Mouse (Mus musculus) granulocyte monocyte progenitor cell, adult 5-6 weeks (primary cell): ENCODE measurements around the gene Traf6. TPM values are rescaled to one million over a fixed set of nuclear protein-coding genes. Genes with fewer than 3 reads are reported as not detected.
A peak's percentile ranks its signal among the peaks of the same experiment; 100 is the strongest.
"Not testable (repeated sequence)": the region's sequence is repeated elsewhere in the genome, so short reads cannot be mapped to it uniquely, and the experiment has no call there.

Experiments used
- ATAC-seq: replicated peaks from 2 replicates; pipeline ENCODE4 v1.8.0; 2016; ENCODE audit warnings: mild to moderate bottlenecking, moderate TSS enrichment, inconsistent platforms; ENCODE audit not compliant: poor library complexity, severe bottlenecking
- total RNA-seq, 2 experiments: library from RNA; stranded (forward) in 1 of 2; stranded (reverse) in 1 of 2; fragments of 200-712, 200-1000 nt in 1 of 2; fragments of >200 nt in 1 of 2; fragmentation: Nextera tagmentation in 1 of 2; gene quantifications; 2 replicates each; pipeline ENCODE4 v1.2.3; 2014 to 2017

Gene Traf6
- total RNA-seq, 2 experiments from 2014 or later = 15.3 to 21.9 TPM

DNA sequence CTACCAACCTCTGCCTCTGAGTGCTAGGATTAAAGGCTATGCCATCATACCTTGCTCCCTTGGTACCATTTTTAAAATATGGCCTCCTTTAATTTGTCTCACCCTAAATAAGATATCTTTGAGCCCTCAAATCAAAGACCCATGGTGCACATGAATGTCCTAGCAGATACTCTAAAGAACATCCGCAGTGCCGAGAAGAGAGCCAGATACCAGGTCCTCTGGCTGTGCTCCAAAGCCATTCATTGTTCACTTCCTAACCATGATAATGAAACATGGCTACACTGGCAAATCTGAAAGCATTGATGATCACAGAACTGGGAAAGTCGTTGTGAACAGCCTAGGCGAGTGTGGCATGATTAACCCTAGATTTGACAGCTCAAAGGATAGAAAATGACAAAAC lies 14.8 kb downstream of the Traf6 start:
- ATAC-seq = no peak

DNA sequence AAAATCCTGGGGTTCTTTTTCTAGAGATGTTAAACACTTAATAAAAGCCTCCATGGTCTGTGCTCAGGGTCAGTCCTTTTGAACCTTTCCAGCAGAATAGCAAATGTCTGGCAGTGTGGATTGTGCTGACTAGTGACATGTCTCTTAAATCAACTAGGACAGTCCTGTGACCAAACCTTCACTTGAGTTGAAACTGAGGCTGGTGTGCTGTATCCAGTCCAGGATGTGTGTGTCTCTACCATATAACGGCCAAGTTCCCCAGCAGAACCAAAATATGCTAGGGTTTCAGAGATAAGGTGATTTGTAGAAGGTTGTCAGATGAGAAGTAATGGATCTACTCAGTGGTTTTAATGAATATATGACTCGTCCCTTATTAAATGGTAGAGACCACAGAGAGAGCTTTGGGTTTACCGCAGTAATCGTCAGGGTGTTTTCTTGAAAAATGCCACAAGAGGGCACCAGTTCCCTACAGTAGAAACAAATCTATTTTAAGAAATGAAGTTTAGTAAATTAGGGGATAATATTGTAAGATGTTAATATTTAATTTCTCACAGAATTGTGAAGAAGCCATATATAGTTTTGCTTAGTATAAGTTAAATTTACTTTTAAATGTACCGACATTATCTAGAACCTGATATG lies 15.5 kb downstream of the Traf6 start:
- peak; percentile 54 for ATAC-seq

DNA sequence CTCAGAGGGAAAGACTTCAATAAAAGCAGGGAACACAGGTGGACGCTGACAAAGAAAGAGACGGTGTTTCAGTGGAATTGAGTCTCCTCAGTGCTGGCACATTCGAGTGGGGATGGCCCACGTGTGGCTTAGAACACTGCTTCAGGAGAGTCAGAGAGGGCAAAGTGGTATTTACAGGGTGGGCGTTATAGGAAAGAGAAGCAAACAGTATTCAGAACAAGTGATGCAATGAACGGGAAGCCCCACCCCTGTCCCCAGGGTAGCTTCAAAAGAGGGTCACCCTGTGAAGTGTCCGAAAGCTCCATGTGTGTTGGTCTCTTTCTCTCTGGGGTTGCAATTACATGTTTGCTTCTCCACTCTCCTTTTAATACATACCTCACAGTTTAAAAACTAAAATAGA lies 17.4 kb downstream of the Traf6 start:
- no peak for ATAC-seq

DNA sequence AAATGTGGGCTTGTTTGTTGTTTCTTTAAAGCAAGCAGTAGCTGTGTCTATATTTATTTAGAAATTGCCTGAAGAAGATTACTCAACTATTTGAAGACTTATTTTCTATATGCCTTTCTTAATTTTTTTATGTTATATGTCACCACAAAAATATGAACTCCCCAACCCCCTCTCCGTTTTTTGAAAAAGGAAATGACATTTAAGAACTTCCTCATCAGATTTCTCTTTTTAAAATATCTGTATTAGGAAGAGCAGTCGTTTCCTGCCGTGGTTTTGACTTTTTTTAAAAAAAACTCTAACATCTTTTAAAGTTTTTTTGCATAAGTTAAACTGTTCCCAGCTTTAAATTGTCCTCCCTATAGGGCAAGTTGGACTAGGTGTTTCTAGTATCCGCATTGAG lies 21.1 kb downstream of the Traf6 start:
- peak; percentile 50 for ATAC-seq

DNA sequence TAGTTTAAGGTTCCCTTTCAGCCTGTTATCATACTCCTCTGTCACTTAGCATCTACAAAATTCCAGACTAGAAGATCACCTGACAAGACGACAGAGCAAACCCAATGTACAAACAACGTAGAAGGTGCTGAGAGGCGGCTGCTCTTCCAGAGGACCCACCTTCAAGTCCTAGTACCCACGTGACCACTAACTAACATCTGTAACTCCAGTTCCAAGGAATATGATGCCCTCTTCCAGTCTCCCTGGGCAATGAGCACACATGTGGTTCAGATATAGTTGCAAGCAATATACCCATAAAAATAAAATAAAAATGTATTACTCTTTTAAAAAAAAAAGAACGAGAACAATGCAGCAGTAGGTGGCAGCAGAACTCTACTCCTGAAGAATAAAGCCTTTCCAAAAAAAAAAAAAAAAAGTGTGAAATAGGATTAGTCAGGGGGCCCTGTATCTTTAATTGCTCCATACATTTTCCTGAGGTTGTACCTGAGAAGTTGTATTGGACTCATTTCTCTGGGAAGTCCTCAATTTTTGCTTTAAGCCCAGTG lies 27.8 kb downstream of the Traf6 start:
- 0 out of 2 replicates have a peak, but pooled peaks have one; percentile 20 for ATAC-seq

DNA sequence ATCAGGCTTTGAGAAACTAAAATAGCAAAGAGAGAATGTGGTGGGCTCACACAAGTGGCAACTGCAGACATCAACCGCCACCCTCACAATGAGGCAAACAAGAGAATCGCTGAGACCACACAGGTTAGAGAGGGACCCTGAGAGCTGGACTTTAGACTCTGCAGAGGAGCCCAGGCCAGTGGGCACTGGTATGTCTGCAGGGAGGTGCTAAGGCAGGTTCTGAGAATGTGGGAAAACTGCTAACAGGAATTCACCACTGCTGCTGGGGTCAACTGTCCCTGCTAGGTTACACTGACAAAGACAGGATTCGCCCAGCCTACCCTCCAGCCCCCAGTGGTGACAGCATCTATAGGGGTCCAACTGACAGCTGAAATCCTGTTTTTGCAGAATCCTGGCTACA lies 33.4 kb downstream of the Traf6 start:
- ATAC-seq = no peak

DNA sequence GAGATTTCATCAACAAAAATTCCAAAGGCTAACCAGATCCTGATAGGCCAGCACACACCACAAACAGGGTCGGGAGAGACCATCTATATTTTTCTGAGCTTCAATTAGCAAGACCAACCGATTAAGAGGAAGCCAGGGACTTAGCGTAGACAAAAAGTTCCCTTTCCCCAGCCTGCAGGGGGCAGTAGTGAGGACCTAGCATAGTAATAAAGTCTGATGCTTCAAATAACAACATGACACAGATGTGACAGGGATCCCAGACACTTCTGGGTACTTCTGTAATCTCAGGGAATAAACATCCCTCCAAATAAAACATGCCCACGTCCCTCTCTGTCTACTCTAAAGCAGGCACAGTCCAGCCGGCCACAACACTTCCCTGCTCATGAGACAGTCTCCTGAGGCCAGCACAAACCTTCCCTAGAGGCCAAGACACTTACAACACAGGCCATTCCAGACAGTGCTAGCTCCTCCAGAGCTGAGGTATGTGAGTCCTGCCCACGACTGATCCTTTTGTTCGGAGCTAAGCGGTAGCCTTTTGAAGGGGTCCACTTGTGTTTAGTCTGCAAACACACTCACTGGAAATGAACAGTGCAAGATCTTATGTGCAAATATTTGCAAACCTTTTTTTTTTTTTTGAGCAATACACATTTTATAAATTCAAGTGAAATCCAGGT lies 37.6 kb downstream of the Traf6 start:
- ATAC-seq = peak; percentile 85

DNA sequence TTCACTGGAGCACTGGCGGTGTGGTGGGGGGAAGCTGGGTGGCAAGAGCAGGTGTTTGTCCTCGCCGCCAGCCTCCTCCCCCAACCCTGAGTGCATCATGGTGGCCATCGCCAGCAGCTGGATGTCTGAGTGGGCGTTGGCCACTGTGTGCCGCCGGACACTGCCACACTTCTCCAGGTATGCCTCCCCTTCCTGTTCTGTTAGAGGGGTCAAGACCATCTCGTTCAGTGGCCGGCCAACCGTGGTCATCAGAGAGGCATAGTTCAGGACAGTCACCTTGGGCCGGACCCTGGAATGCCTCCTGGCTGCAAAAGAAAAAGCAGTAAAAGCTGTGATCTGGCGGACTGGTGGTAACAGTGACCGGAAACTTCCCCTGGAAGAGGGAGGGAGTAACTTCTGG lies 38.9 kb downstream of the Traf6 start:
- ATAC-seq = no peak

DNA sequence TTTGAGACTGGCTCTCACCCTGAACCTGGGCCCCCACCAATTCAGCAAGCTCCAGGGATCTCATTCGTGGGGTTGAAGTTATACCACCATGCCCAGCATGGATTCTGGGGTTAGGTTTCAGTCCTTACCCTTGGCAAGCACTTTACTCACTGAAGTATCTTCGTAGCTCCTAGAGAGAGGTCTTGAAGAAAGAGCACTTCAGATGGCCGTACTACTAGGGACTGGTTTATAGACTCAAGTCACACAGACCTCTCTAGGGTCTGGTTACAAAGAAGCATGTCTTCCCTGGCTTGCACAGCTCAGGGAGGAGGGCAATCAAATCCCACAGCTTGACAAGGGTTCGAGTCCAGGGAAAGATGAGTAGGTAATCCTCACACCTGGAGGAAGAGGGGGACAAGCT lies 43.6 kb downstream of the Traf6 start:
- no peak for ATAC-seq

DNA sequence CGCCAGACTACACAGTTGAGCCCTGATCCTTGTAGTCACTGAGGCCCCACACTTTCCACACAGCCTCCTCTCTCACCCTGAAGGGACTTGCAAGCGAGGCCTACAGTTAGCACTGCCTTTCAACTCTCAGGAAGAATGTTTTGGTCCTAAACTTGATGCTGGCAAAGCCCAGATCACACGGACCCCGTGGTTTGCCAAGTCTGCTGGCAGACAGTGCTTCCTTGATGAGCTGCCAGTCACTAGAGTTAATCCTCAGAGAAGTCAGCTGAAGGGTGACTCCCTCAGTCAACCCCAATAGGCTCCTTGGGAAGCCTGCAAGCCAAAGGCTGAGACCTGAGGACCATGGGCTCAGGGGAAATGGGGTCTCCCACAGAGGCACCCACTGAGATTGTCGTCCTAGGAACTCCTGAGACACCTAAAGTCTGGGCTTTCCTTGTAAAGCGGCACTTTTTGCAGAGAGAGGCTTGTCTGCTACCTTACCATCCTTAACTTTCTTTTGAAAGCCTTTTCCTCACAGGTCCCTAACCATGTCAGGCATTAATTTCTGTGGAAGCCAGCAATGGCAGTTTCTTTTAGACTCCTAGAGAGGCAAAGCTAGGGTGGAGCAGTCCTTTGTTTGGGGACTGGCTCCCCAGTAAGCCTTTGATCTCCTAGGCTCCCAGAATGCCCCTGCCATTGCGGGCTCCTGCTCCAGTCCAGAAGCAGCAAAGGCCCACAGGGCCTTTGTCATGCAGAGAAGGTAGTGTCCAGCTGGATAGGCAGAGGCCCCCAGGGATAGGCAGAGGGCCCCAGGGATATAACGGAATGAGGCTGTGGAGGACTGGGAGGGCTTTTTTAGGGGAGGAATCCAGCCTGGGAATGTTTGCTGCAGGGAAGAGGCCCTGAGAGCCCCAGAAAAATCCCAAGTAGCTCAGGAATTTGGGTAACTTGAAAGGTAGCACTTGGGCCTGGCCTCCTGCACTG lies 44.4 kb downstream of the Traf6 start:
- no peak for ATAC-seq

DNA sequence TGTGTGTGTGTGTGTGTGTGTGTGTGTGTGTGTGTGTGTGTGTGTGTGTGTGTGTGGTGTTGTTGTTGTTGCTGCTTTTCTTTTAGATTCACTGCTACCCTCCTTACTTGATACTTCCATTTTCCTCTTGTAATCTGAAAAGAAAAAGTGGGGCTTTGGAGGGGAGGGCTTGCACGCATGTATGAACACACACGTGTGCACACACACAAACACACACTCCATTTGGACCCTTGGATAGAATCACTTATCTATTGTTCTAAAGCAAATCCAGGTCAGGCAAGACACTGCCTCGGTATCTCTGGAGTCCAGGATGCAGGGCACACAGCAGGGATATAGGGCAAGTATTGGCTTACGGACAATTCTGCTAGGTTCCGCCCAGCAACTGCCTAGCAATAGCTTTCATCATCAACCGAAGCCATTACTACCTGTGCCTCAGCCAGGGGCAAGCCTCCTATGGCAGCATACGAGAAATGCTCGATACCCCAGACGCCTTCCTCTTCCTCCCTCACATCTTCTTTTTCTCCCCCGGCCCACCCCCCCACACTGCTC lies 45.2 kb downstream of the Traf6 start:
- no peak for ATAC-seq

DNA sequence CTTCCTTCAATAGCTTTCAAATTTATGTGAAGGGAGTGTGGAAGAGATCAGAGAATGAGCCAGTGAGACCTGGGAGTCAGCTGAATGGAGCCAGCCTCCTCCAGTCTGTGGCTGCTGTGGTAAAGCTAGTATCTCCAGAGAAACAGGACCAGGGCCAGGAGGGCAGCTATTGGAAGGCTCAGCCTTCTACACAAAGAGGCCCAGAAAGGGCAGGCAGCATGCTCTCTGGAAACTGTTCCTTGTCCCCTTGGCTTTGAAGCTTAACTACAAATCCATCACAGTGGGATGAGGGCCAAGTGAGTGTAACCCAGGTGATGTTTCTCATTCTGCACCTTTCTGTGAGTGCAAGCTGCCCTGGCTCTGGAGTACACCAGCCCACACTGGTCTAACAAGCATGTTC lies 49.6 kb downstream of the Traf6 start:
- ATAC-seq = no peak

DNA sequence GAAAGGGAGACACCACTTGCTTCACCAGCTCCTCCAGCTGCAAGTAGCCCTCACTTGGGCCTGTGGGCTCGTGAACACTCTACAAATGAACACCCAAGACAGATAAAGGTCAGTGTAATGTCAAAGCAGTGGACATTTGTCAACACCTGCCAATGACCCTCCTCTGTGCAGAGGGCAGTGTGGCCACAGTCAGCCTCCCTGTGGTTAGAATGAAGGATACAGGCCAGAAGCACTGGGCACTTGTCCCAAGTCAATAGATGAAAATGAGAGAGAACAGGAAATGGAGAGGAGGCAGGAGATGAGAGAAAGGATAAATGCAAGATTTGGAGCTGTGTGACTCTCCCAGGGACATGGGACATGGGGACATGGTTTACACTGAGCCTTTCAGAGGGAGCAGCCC lies 51.2 kb downstream of the Traf6 start:
- ATAC-seq = no peak

DNA sequence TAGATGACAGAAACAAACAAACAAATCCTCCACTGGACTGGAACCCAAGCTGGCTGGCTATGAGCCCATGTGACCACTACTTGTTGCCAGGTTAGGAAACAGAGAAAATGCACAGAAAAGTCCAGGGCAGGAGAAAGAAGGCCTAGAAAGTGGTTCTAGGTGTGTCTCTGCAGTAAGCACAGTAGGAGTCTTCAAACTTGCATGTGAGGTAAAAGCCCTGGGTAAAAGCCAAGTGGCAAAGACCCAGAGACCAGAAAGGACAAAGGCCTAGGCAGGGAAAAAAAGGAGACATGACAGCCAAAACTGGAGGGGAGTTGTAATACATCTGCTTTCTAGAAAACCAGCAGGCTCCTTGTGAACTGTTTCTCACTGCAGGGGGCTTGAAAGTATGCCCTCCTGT lies 52.7 kb downstream of the Traf6 start:
- no peak for ATAC-seq

DNA sequence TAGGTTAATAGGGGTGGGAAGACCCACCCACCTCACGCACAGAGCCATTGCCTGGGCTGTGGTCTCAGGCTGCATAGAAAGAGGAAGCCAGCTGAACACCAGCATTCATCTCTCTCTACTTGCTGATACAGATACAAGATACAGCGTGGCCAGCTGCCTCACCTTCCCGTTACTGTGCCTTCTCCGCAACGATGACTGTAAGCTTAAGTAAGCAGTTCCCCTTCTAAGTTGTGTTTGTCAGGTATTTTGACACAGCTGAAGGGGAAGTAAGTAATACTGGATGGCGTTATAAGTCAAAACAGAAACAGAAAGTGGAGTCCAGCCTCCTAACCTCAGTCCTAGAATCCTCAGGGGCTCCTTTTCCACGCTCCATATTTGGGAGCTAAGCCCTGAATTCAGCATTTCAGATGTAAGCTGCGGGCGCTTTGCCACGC lies 54.6 kb downstream of the Traf6 start:
- ATAC-seq = peak; percentile 95

DNA sequence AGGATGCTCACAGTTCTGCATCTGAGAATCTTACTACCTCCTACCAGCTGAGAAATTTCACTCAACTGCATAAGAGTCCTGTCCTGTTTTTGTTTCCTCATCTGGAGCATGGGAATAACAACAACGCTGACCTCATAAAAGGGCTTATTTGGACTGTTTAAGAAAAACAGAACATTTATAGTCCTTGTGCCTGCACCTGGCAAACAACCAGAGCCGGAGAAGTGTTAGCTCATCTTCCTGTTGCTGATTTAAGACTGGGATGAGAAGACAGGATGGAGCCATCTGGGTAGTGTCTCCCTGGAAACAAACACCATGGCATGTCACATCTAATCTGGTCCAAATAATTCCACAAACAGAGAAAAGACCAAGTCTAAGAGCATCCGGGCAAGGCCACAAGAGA lies 55.3 kb downstream of the Traf6 start:
- ATAC-seq = no peak

DNA sequence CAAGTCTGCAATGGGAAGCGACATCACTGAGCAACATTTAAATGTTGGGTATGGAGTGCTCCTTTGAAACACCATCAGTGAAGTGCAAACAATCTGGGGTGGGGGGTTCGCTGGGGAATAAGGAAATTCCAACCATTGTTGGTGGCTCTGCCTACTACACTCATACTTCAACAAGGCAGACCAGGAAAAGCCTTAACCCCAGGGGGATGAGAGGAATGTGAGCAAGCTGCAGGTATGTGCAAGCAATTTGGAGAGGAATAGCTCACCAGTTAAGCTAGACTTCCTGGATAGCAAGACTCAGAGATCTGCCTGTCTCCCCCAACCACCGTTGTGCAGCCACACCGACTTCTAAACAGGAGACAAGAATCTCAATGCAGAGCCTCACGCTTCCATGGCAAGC lies 61.7 kb downstream of the Traf6 start:
- no peak for ATAC-seq

DNA sequence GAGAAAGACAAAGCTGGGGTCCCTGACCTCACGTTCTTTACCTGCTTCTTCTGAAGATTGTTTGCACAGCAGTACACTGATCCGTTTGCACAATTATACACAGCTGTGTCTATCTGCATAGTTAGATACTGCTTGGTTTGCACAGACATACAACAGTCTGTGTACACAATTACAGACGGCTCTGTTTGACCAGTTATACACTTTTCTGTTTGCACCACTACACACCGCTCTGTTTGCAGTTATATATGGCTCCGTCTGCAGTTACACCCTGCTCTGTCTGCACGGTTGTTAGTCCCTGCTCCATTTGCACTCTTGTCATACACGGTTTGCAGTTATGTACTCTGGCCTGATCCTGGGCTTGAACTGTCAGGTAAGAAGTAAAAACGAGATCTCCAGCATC lies 63.4 kb downstream of the Traf6 start:
- ATAC-seq = no peak

DNA sequence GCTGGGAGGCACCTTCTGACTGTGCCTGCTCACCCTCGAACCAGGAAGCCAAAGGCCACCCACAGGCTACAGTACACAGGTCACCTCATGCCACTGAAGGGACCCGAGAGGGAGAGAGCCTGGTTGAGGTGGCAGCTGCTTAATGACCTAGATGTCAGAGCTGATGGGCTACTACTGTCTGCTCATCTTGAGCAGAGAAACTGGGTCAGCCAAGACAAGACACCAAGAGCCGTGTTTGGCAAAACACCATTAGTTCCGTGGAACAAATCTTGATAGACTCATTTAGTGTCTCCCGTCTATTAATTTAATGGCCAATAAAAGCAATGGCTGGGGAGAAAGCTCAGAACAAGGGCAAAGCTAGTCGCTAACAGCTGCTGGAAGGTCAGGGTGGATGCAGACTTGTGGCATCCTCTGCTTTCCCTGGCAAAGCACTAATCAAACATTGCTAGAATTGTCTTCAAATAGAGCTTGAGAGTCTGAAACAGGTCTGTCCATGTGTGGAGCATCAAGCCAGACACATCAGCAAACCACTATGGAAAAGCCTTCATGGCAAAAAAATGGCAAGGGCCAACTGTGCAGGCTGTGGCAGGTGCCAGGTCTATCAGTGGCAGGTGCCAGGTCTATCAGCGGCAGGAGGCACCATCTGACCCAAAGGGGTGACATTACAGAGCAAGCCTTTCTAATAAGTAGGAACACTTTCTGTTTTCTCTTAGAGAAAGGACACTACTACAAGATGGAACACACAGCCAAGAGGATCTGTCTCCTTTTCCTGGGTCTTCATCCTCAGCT lies 64.0 kb downstream of the Traf6 start:
- ATAC-seq = no peak

DNA sequence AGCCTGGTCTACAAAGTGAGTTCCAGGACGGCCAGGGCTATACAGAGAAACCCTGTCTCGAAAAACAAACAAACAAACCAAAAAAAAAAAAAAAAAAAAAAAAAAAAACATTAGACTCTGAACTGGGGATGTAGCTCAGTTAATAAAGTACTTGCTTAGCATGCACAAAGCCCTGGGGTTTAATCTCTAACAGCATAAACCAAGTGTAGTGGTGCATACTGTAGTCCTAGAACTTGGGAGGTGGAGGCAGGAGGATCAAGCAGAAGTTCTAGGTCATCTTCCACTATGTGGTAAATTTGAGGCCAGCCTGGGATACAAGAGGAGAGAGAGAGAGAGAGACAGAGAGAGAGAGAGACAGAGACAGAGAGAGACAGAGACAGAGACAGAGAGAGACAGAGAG lies 67.4 kb downstream of the Traf6 start:
- ATAC-seq = not testable (repeated sequence)
